ENCODE assay signal across 8 mouse cellular contexts in genomic region chr4:43562769-43563600, GRCm38 (mm10). TPM values are rescaled to one million over a fixed set of nuclear protein-coding genes. Genes with fewer than 3 reads are reported as not detected.
A peak's percentile ranks its signal among the peaks of the same experiment; 100 is the strongest.
DNase-seq lines count a peak whose midpoint lies in the region; ATAC-seq and TF ChIP-seq lines count a peak whose summit lies in the region.

No protein-coding gene starts in this region.

- H3K9me3 ChIP-seq in limb, embryonic 12.5 days, result no peaks in the 10 kb centered on the region
- no peaks in the 10 kb centered on the region for H3K9me3 ChIP-seq in stomach, embryonic 14.5 days (ENCODE audit: control insufficient read depth, low read depth, low read length)

- no peak for TF ChIP-seq POLR2A in embryonic fibroblast, embryonic 13.5 days (IDR thresholded peaks at IDR 0.05; ENCODE audit: low read depth, low read length)

- peak overlapping the region; percentile 86 for H3K4me2 ChIP-seq in limb, embryonic 12.5 days
- H3K4me2 ChIP-seq in stomach, embryonic 14.5 days (replicated peaks; ENCODE audit: low read depth, low read length), result peak overlapping the region; percentile 91

- peaks cover 37% of the 10 kb centered on the region for H3K36me3 ChIP-seq in limb, embryonic 12.5 days
- peaks cover 40% of the 10 kb centered on the region for H3K36me3 ChIP-seq in stomach, embryonic 14.5 days (ENCODE audit: control insufficient read depth, insufficient read depth, low read length)

- no peak for ATAC-seq in limb, embryonic 12.5 days (ENCODE audit: insufficient number of reproducible peaks, insufficient read depth, low FRiP score, low TSS enrichment, low read depth)
- no peak for ATAC-seq in stomach, embryonic 14.5 days (ENCODE audit: insufficient number of reproducible peaks, insufficient read depth, low FRiP score, low read depth)

- no peaks in the 10 kb centered on the region for H3K27me3 ChIP-seq in limb, embryonic 12.5 days
- no peaks in the 10 kb centered on the region for H3K27me3 ChIP-seq in stomach, embryonic 14.5 days (ENCODE audit: control insufficient read depth, insufficient read depth, low read length)

- 6% methylated on average over 22 of the region's 22 CpGs for WGBS in limb, embryonic 12.5 days
- 4% methylated on average over 22 of the region's 22 CpGs for WGBS in stomach, embryonic 14.5 days

- TF ChIP-seq CTCF in embryonic fibroblast, embryonic 13.5 days (IDR thresholded peaks at IDR 0.05; ENCODE audit: borderline replicate concordance, insufficient read depth, low read length), result no peak

- peak overlapping the region; percentile 92 for H3K4me3 ChIP-seq in embryonic fibroblast, embryonic 13.5 days (ENCODE audit: insufficient read depth, low read length)
- peak overlapping the region; percentile 92 for H3K4me3 ChIP-seq in limb, embryonic 12.5 days (replicated peaks)
- H3K4me3 ChIP-seq in stomach, embryonic 14.5 days (ENCODE audit: low read depth, low read length), result peak overlapping the region; percentile 82

- peaks cover 5% of the 10 kb centered on the region; the same call in 1 of the 2 replicates for H3K4me1 ChIP-seq in embryonic fibroblast, embryonic 13.5 days (ENCODE audit: control insufficient read depth, insufficient read depth, low read length)
- H3K4me1 ChIP-seq in limb, embryonic 12.5 days (replicated peaks), result peaks cover 42% of the 10 kb centered on the region
- peaks cover 43% of the 10 kb centered on the region for H3K4me1 ChIP-seq in stomach, embryonic 14.5 days (ENCODE audit: control insufficient read depth, insufficient read depth, low read length)

- H3K9ac ChIP-seq in limb, embryonic 12.5 days (replicated peaks), result peak overlapping the region; percentile 92
- H3K9ac ChIP-seq in stomach, embryonic 14.5 days (replicated peaks; ENCODE audit: low read depth, low read length), result peak overlapping the region; percentile 92

- H3K27ac ChIP-seq in embryonic fibroblast, embryonic 13.5 days (ENCODE audit: insufficient read depth, low read length), result peak overlapping the region; percentile 68
- peak overlapping the region; percentile 98 for H3K27ac ChIP-seq in limb, embryonic 12.5 days
- peak overlapping the region; percentile 100; the same call in 1 of the 2 replicates for H3K27ac ChIP-seq in stomach, embryonic 14.5 days (ENCODE audit: low read length)

- DNase-seq in cerebellum, adult 9-10 months, result peak; percentile 43
- no peak for DNase-seq in cerebellum, adult 8-10 months
- DNase-seq in 3T3-L1 (ENCODE audit: low read depth, low spot score), result peak; percentile 56
- DNase-seq in adrenal gland, adult 8-10 months, result no peak
- DNase-seq in ovary, postnatal 14 days (ENCODE audit: low spot score), result no peak

RNA-seq across cellular contexts. Expression of gene Tln1, which starts 0.5 kb away (rescaled TPM):
- polyA plus RNA-seq in embryonic fibroblast, embryonic 13.5 days (2011; ENCODE audit: insufficient read length, low read depth, missing spikeins), result 291 and 380 TPM in 2 replicates
- polyA plus RNA-seq in limb, embryonic 12.5 days (2016; fragmentation: Nextera tagmentation; extraction: Ambion mirVana), result 62.2 and 67.4 TPM in 2 replicates
- 83.7 and 98.5 TPM in 2 replicates for polyA plus RNA-seq in stomach, embryonic 14.5 days (2014; fragmentation: Nextera tagmentation; extraction: Ambion mirVana)
- total RNA-seq in adrenal gland, adult 8-10 months (2022), result 100 to 1,000 TPM; 249 to 319 (median 289) TPM

RNA-seq across cellular contexts. Expression of gene Creb3, which starts 0.9 kb away (rescaled TPM):
- polyA plus RNA-seq in embryonic fibroblast, embryonic 13.5 days (2011; ENCODE audit: insufficient read length, low read depth, missing spikeins), result 72.4 and 89.0 TPM in 2 replicates
- 42.0 and 44.5 TPM in 2 replicates for polyA plus RNA-seq in limb, embryonic 12.5 days (2016; fragmentation: Nextera tagmentation; extraction: Ambion mirVana)
- 56.2 and 69.8 TPM in 2 replicates for polyA plus RNA-seq in stomach, embryonic 14.5 days (2014; fragmentation: Nextera tagmentation; extraction: Ambion mirVana)
- 100 to 1,000 TPM; 141 to 201 (median 150) TPM for total RNA-seq in adrenal gland, adult 8-10 months (2022)

RNA-seq across cellular contexts. Expression of gene Rgp1, which starts 15.5 kb away (rescaled TPM):
- polyA plus RNA-seq in embryonic fibroblast, embryonic 13.5 days (2011; ENCODE audit: insufficient read length, low read depth, missing spikeins), result 34.6 and 45.4 TPM in 2 replicates
- polyA plus RNA-seq in limb, embryonic 12.5 days (2016; fragmentation: Nextera tagmentation; extraction: Ambion mirVana), result 36.6 and 42.5 TPM in 2 replicates
- 41.0 and 44.5 TPM in 2 replicates for polyA plus RNA-seq in stomach, embryonic 14.5 days (2014; fragmentation: Nextera tagmentation; extraction: Ambion mirVana)
- total RNA-seq in adrenal gland, adult 8-10 months (2022), result 10 to 100 TPM; 41.0 to 66.1 (median 56.9) TPM

RNA-seq across cellular contexts. Expression of gene Gba2, which starts 15.7 kb away (rescaled TPM):
- 4.5 and 7.6 TPM in 2 replicates for polyA plus RNA-seq in embryonic fibroblast, embryonic 13.5 days (2011; ENCODE audit: insufficient read length, low read depth, missing spikeins)
- polyA plus RNA-seq in limb, embryonic 12.5 days (2016; fragmentation: Nextera tagmentation; extraction: Ambion mirVana), result 32.0 and 34.7 TPM in 2 replicates
- polyA plus RNA-seq in stomach, embryonic 14.5 days (2014; fragmentation: Nextera tagmentation; extraction: Ambion mirVana), result 13.8 and 14.4 TPM in 2 replicates
- total RNA-seq in adrenal gland, adult 8-10 months (2022), result 10 to 100 TPM; 11.1 to 19.1 (median 15.7) TPM

RNA-seq across cellular contexts. Expression of gene Msmp, which starts 21.3 kb away (rescaled TPM):
- not detected in 2 replicates for polyA plus RNA-seq in embryonic fibroblast, embryonic 13.5 days (2011; ENCODE audit: insufficient read length, low read depth, missing spikeins)
- polyA plus RNA-seq in limb, embryonic 12.5 days (2016; fragmentation: Nextera tagmentation; extraction: Ambion mirVana), result 2.1 TPM in 1 of 2 replicates, not detected in the other
- polyA plus RNA-seq in stomach, embryonic 14.5 days (2014; fragmentation: Nextera tagmentation; extraction: Ambion mirVana), result 0.91 and 1.0 TPM in 2 replicates
- total RNA-seq in adrenal gland, adult 8-10 months (2022), result 1 to 10 TPM; 2.0 to 2.7 (median 2.4) TPM

Comparison
In these comparisons a context has a peak if more than half of its experiments do, and no peak if none do; other contexts are left out.
1. DNase-seq: peak in cerebellum, adult 9-10 months (single experiment) and 3T3-L1 (single experiment); none in cerebellum, adult 8-10 months (single experiment), adrenal gland, adult 8-10 months (single experiment) and ovary, postnatal 14 days (single experiment).
2. Peak in every context shown above with its lines, with median percentiles within 50 percentile points of each other: H3K27ac ChIP-seq and H3K4me3 ChIP-seq.